Mouse (Mus musculus) heart, embryonic 16.5 days (tissue): Measurements from ENCODE around the gene Tti1. TPM values are rescaled to one million over a fixed set of nuclear protein-coding genes. Genes with fewer than 3 reads are reported as not detected.
"Not testable (repeated sequence)": the region's sequence is repeated elsewhere in the genome, so short reads cannot be mapped to it uniquely, and the experiment has no call there.

Source experiments
- ATAC-seq: fragments of 200-750 bp; cut with Nextera tagmentation; replicated peaks from 2 replicates; pipeline ENCODE4 v1.8.0; 2017; ENCODE audit warnings: moderate number of reproducible peaks; ENCODE audit not compliant: insufficient read depth, low FRiP score; ENCODE audit errors: extremely low read depth
- H3K27ac ChIP-seq: fragments of 300-500 bp; sonication (generic); 2 replicates; pipeline ENCODE4 v1.5.1; 2014; ENCODE audit warnings: mild to moderate bottlenecking, low read length, control low read depth, moderate library complexity
- H3K27me3 ChIP-seq: fragments of 300-500 bp; sonication (generic); 2 replicates; pipeline ENCODE4 v1.6.1; 2014; ENCODE audit warnings: low read length, mixed read lengths; ENCODE audit not compliant: control insufficient read depth, insufficient read depth
- H3K36me3 ChIP-seq: fragments of 300-500 bp; sonication (generic); 2 replicates; pipeline ENCODE4 v1.6.1; 2014; ENCODE audit not compliant: control insufficient read depth, insufficient read depth
- H3K4me1 ChIP-seq: fragments of 300-500 bp; sonication (generic); 2 replicates; pipeline ENCODE4 v1.6.1; 2014; ENCODE audit warnings: low read length, mixed read lengths; ENCODE audit not compliant: control insufficient read depth, insufficient read depth
- H3K4me2 ChIP-seq: fragments of 300-500 bp; sonication (generic); 2 replicates; pipeline ENCODE4 v1.6.1; 2014; ENCODE audit warnings: low read depth, mild to moderate bottlenecking, control low read depth, low read length
- H3K4me3 ChIP-seq: fragments of 300-500 bp; sonication (generic); 2 replicates; pipeline ENCODE4 v1.5.1; 2014; ENCODE audit warnings: mild to moderate bottlenecking, control low read depth, low read length
- H3K9ac ChIP-seq: fragments of 300-500 bp; sonication (generic); 2 replicates; pipeline ENCODE4 v1.6.1; 2014; ENCODE audit warnings: low read length, control low read depth
- H3K9me3 ChIP-seq: fragments of 300-500 bp; sonication (generic); replicated peaks from 2 replicates; pipeline ENCODE4 v1.6.1; 2016; ENCODE audit warnings: low read length; ENCODE audit not compliant: control insufficient read depth
- WGBS: fragments of 180-500 bp; shearing (Covaris S2); extraction: QIAGEN DNeasy Blood & Tissue Kit; methylation state at CpG from one replicate; pipeline ENCODE4 v1.1.7; 2014; 5-methylcytosine and 5-hydroxymethylcytosine counted together
- polyA plus RNA-seq: library from polyadenylated mRNA; unstranded; fragments of >200 nt; fragmentation: Nextera tagmentation; extraction: Ambion mirVana; gene quantifications from 2 replicates; pipeline ENCODE4 v1.2.1, GENCODE M21; 2015

Tti1 gene
- polyA plus RNA-seq, 1 experiment from 2014 or later: 24.2 TPM

DNA sequence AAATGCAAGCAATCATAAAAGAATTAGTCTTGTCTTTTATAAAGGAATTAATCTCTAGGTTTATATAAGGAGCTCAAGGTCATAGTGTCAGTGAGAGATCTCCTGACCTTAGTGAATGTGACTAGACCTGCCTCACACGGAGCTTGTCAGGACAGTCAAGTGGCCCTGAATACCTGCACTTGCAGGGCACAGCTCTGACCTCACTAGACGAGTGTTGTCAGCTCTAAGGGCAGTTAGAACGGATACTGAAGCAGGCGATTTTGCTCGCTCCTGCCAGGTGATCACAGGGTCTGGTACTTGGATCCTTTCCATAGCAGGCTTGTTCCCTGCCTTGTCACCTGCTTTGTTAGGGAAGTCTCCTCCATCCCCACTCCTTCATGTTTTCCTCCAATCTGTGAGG, 36.8 kb upstream of the Tti1 start:
- peak overlapping the region; percentile 90 for H3K27ac ChIP-seq
- peak overlapping the region; percentile 12; the same call in 1 of the 2 replicates for H3K9ac ChIP-seq
- no peaks in the 10 kb centered on the region for H3K27me3 ChIP-seq
- peaks cover 24% of the 10 kb centered on the region for H3K36me3 ChIP-seq
- H3K4me3 ChIP-seq: no peak overlapping the region
- 37% methylated on average over 5 of the region's 5 CpGs for WGBS
- peak; percentile 53; the same call in 1 of the 2 replicates for ATAC-seq
- no peak overlapping the region for H3K4me2 ChIP-seq
- H3K4me1 ChIP-seq: peaks cover 29% of the 10 kb centered on the region
- no peaks in the 10 kb centered on the region for H3K9me3 ChIP-seq

DNA sequence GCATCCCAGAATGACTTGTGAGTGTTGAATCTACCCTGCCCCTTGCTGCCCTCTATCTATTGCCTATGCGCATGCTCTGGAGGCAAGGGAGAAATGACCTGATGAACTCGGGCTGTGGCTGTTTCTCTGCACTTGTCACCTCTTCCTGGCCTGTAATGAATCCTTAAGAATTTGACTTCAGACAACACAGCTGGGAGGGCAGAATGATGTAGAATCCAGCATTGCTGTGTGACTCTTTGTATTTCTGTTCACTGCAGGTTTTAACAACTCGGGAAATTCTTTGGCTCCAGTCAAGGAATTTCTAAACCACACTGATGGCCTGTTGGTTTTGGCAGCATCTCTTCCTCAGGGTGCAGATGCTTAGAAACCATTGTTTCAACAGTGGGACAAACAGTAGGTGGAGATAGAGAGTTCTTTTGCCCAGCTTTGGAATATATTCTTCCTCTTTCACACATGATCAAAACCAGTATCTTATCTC, 36.4 kb upstream of the Tti1 start:
- Histone ChIP-seq H3K9me3 (no peaks in the 10 kb centered on the region), H3K4me3 (no peak overlapping the region), H3K27me3 (no peaks in the 10 kb centered on the region), H3K36me3 (peaks cover 24% of the 10 kb centered on the region), H3K4me2 (no peak overlapping the region), H3K4me1 (peaks cover 29% of the 10 kb centered on the region), H3K9ac (no peak overlapping the region), H3K27ac (peak overlapping the region; percentile 90)
- 18% methylated on average over 3 of the region's 3 CpGs for WGBS
- ATAC-seq: peak; percentile 29

DNA sequence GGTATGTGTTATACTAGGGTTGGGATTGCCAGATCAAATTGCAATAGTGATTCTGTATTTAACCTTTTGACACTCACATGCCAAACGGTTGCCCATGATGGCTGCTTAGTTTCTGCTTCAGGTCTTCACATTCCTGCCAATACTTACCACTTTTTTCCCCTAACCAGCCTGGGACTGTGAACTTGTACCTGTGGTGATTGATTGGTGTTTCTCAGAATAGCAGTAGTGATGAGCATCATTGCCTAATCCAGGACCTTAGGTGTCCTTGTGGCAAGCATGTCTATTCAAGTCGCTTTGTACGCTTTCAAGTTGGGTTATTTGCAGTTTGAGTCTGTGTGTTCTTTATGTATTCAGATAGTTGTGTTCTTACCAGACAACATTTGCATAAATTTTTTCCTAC, 34.8 kb upstream of the Tti1 start:
- H3K27ac ChIP-seq: no peak overlapping the region
- no peak overlapping the region for H3K4me2 ChIP-seq
- no peaks in the 10 kb centered on the region for H3K27me3 ChIP-seq
- no peak overlapping the region for H3K9ac ChIP-seq
- no peak for ATAC-seq
- no peak overlapping the region for H3K4me3 ChIP-seq
- H3K9me3 ChIP-seq: no peaks in the 10 kb centered on the region
- 80% methylated on average over 3 of the region's 3 CpGs for WGBS
- H3K36me3 ChIP-seq: peaks cover 28% of the 10 kb centered on the region
- peaks cover 29% of the 10 kb centered on the region for H3K4me1 ChIP-seq

DNA sequence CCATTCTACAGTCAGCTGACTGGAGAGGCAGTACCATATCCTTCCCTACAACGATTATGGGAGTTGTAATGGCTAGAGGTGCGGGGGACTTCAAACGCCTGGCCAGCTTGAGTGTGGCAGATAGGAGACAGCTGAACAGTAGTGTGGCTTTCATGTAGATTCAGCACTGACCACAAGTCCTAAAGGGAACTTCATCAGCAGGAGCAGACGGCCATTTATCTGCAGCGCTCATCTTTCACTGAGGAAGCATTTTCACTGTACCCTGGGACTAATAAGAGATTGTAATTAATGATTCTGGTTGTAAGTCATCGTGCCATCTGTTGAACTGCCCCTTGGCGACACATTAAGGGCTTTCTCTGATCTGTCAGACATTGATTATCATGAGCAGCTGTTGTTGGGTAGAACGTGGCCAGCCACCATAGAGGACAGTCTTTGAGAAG, 31.5 kb upstream of the Tti1 start:
- Histone ChIP-seq H3K4me1 (peaks cover 10% of the 10 kb centered on the region), H3K36me3 (peaks cover 34% of the 10 kb centered on the region), H3K4me3 (no peak overlapping the region), H3K4me2 (no peak overlapping the region), H3K9ac (no peak overlapping the region), H3K27ac (no peak overlapping the region), H3K27me3 (no peaks in the 10 kb centered on the region), H3K9me3 (no peaks in the 10 kb centered on the region)
- no peak for ATAC-seq
- WGBS: 78% methylated on average over 8 of the region's 8 CpGs

DNA sequence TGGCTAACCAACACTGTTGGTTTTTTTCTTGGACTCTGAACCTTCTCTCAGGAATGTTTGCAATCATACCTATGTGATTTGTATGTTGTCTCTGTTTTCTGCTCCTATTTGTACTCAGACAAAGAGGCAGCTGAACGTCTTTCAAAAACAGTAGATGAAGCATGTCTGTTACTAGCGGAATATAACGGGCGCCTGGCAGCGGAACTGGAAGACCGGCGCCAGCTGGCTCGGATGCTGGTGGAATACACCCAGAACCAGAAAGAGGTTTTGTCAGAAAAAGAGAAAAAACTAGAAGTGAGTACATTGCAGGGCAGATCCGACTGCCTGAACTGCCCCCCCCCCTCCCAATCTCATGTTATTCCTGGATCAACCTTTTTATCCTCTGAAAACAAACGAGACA, 30.3 kb upstream of the Tti1 start:
- Histone ChIP-seq H3K4me1 (0 out of 2 replicates have a peak, but pooled peaks cover 2% of the 10 kb centered on the region), H3K4me3 (no peak overlapping the region), H3K27me3 (no peaks in the 10 kb centered on the region), H3K9ac (no peak overlapping the region), H3K4me2 (no peak overlapping the region), H3K27ac (no peak overlapping the region), H3K9me3 (no peaks in the 10 kb centered on the region), H3K36me3 (peaks cover 34% of the 10 kb centered on the region)
- no peak for ATAC-seq
- 79% methylated on average over 10 of the region's 10 CpGs for WGBS

- no peaks in the 10 kb centered on the region for H3K27me3 ChIP-seq
- no peak overlapping the region for H3K27ac ChIP-seq
- ATAC-seq: no peak
- H3K9ac ChIP-seq: no peak overlapping the region
- H3K4me3 ChIP-seq: no peak overlapping the region
- 0 out of 2 replicates have a peak, but pooled peaks cover 2% of the 10 kb centered on the region for H3K4me1 ChIP-seq
- peaks cover 30% of the 10 kb centered on the region for H3K36me3 ChIP-seq
- no peak overlapping the region for H3K4me2 ChIP-seq
- H3K9me3 ChIP-seq: no peaks in the 10 kb centered on the region
- 67% methylated on average over 3 of the region's 3 CpGs for WGBS
Observed at GRCm38 (mm10) chr2:158057030-158057429, 28.8 kb upstream of the Tti1 start.

DNA sequence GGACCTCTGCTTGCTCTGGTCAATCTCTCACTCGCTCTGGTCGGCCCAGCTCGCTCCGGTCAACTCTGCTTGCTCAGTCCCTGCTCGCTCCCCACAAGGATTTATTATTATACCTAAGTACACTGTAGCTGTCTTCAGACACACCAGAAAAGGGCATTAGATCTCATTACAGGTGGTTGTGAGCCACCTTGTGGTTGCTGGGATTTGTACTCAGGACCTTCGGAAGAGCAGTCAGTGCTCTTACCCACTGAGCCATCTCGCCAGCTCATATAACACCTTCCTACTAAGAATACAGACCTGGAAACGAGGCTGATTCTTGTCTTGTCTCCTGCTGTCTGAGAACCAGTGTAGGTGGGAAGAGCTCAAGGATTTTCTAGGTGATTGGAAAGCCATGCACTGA, 27.1 kb upstream of the Tti1 start:
- not testable (repeated sequence) for ATAC-seq, H3K9ac ChIP-seq, H3K4me2 ChIP-seq, H3K27ac ChIP-seq, H3K9me3 ChIP-seq, H3K4me1 ChIP-seq, H3K4me3 ChIP-seq, H3K27me3 ChIP-seq
- peaks cover 26% of the 10 kb centered on the region for H3K36me3 ChIP-seq
- 93% methylated on average over 8 of the region's 8 CpGs for WGBS

GRCm38 (mm10) chr2:158054596-158054995, 26.4 kb upstream of the Tti1 start:
- Histone ChIP-seq H3K9ac (no peak overlapping the region), H3K27me3 (no peaks in the 10 kb centered on the region), H3K4me1 (0 out of 2 replicates have a peak, but pooled peaks cover 2% of the 10 kb centered on the region), H3K4me3 (no peak overlapping the region), H3K27ac (no peak overlapping the region), H3K36me3 (peaks cover 30% of the 10 kb centered on the region), H3K9me3 (no peaks in the 10 kb centered on the region), H3K4me2 (no peak overlapping the region)
- no peak for ATAC-seq
- 92% methylated on average over 3 of the region's 3 CpGs for WGBS

DNA sequence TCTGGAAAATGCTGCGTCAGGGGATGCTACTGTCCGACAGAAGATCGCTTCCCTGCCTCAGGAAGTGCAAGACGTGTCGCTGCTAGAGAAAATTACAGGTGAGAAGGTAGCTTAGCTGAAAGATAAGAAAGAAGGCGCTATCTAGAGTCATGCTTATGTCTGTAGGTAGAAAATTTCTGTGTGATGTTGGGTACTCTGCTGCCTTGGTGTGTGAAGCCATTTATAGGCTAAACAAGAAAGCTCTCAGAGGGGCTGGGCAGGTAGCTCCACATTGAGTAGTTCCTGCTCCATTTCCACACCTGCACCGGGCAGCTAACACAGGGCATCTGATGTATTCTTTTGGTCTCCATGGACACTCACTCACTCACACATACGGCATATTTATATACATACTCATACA, 21.9 kb upstream of the Tti1 start:
- 94% methylated on average over 8 of the region's 8 CpGs for WGBS
- Histone ChIP-seq H3K4me3 (no peak overlapping the region), H3K4me1 (no peaks in the 10 kb centered on the region), H3K36me3 (peaks cover 37% of the 10 kb centered on the region), H3K9me3 (no peaks in the 10 kb centered on the region), H3K9ac (no peak overlapping the region), H3K4me2 (no peak overlapping the region), H3K27ac (no peak overlapping the region), H3K27me3 (no peaks in the 10 kb centered on the region)
- ATAC-seq: no peak
